Mouse (Mus musculus): ENCODE data around the gene Gli3.

Gli3 gene

GRCm38 (mm10) chr13:15462830-15463491, at the start of gene Gli3:
Gli3 (plus strand) TSS chr13:15463235.
- in situ Hi-C loops (cut with MboI; ENCODE audit: low pct_unique_long_range_greater_than_20kb in 1 of 2, low sequenced_read_pairs in 2 of 2, unreplicated experiment in 1 of 2): no loop called here

DNA sequence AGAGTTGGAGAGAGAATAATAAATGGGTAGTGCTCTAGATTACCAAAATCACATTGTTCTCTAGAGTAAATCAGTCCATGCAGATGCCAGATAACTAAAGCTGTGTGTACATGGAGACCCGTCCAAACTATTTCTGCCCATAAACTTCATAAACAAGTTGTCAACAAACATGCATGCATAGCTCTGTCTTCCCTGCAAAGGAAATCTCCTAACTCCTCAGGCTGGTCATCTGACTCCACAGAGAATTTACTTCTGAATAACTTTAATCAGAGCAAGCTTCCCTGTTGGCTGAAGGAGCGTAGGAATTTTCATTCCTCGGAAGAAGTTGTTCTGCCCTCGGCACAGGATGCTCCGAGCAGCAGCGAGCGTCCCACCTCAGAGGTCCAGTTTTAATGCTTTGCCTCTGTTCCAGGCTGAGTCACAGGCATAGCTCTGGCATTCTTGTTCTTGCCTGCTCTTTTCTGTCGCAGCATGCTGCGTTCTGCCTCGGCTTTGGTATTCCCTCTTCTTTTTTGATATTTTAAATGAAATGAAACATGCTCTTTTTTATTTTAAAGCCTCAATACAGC, 41.8 kb upstream of the Gli3 start:
- in situ Hi-C loops (cut with MboI; ENCODE audit: low pct_unique_long_range_greater_than_20kb in 1 of 2, low sequenced_read_pairs in 2 of 2, unreplicated experiment in 1 of 2): no loop called here

DNA sequence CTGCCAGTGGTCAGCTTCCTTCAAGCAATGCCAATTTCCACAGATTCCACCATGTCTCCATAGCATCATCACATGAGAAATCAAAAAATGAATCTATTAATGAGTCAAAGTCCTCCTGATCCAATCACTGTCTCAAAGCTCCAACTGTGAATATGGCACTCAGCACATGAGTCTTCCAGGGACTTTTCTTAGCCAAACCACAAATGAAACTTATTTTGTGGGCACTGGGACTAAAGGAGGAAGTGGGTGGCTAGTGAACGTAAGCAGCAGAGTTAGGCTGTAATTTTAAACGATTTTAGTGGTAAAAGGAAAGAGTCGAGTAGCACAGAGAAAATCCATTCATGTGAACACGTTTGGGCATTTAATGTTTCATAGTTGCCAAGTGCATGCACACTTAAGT, 21.0 kb upstream of the Gli3 start:
- in situ Hi-C loops (cut with MboI; ENCODE audit: low pct_unique_long_range_greater_than_20kb in 1 of 2, low sequenced_read_pairs in 2 of 2, unreplicated experiment in 1 of 2): no loop called here

DNA sequence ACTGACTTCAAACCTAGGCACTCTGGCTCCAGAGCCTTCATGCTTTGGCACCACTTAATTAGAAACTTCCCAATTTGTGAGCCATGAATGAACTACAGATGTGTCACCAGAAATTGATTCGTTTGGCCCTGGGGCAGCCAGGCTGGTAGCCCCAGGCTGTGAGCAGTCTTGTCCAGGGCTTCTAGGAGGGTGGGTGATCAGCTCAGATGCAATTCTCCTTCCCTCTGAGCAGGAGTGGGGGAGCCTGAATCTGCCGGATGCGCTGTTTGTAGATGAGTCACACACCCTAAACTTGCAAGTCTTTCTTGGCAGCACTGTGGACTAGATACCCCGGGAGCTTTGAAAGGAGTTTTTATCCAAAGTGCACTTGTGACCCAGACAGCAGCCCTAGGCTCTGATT, 18.7 kb upstream of the Gli3 start:
- in situ Hi-C loops (cut with MboI; ENCODE audit: low pct_unique_long_range_greater_than_20kb in 1 of 2, low sequenced_read_pairs in 2 of 2, unreplicated experiment in 1 of 2): no loop called here

DNA sequence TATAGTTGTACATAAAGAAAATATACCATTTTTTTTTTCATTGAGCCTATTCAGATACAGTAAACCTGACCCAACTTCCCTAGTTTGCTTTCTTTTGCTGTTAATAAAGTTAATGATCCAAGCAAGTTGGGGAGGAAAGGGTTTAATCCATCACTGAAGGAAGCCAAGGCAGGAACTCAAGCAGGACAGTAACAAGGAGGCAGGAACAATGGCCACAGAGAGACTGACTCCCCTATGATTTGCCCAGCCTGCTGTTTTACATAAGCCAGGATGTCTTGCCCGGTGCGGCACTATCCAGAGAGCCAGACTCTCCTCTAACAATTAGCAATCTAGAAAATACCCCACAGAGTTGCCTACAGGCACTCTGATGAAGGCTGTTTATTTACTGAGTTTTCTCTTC, 17.4 kb upstream of the Gli3 start:
- in situ Hi-C loops (cut with MboI; ENCODE audit: low pct_unique_long_range_greater_than_20kb in 1 of 2, low sequenced_read_pairs in 2 of 2, unreplicated experiment in 1 of 2): no loop called here

GRCm38 (mm10) chr13:15446004-15446403, 17.0 kb upstream of the Gli3 start:
- in situ Hi-C loops (cut with MboI; ENCODE audit: low pct_unique_long_range_greater_than_20kb in 1 of 2, low sequenced_read_pairs in 2 of 2, unreplicated experiment in 1 of 2): no loop called here

DNA sequence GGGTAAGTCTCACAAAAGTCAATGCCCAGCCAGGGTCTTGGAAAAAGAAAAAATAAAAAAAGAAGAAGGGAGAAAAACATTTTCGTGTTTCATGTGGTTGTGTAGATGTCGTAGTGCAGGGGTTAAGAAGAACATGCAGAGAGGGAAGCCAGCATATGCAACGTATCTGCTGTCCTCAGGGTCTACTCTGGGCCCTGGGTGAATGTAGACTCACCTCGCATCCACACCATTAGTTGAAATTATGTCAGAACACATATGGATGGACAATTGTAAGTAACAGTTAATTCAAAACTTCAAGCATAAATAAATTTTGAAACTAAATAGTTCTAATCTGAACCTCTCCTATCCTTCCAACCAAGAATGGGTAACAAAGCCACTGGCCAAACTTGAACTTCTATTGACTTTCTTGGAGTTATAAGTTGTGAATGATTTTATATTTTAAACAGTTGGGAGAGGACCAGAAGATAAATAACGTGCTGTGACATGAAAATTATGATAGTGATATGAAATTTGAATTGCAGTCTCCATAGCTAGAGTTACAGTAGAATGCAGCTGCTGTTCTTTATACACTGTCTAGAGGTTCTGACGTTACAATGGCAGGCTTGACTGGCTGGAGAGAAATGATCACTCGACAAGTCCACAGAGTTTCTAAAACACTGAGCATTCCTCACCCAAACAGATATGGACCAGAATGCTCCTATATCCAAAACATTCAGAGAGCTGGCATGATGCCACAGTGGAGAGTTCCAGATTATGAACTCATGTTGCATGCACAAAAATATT, 16.1 kb upstream of the Gli3 start:
- in situ Hi-C loops (cut with MboI; ENCODE audit: low pct_unique_long_range_greater_than_20kb in 1 of 2, low sequenced_read_pairs in 2 of 2, unreplicated experiment in 1 of 2): no loop called here

DNA sequence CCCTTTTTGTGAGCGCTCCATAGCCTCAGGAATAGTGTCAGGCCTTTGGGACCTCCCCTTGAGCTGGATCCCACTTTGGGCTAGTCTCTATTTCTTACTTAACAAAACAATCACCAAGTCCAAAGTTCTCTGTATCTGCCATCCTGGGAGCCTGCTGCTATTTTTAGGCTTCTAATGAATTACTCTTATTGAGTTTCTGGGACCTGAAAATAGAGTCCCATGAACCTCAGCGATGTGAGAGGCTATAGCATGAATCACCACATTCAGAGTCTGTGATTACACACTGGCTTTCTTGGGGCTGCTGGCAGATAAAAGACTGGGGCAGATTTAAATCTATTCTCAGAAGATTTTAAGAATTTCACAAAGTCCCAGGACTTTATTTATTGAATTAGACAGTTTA, 12.1 kb upstream of the Gli3 start:
- in situ Hi-C loops (cut with MboI; ENCODE audit: low pct_unique_long_range_greater_than_20kb in 1 of 2, low sequenced_read_pairs in 2 of 2, unreplicated experiment in 1 of 2): no loop called here

DNA sequence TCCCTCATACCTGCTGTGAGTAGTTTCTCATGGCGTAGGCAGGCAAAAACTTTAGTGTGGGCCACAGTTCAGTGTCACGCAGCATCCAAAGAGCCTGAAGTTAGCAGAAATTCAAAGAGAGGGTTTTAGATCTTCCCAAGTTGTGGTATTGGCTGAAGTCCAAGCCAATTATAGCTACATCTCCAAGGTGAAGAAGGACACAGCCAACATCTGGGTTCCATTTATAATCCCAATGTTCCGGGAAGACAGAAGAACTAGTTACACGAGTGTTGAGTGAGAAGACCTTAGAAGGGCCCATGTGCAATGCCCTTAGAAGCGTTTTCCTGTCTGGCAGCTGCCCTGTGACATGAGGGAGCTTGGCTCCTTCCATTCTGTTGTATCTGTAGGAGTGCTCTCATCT, 5.2 kb upstream of the Gli3 start:
- in situ Hi-C loops (cut with MboI; ENCODE audit: low pct_unique_long_range_greater_than_20kb in 1 of 2, low sequenced_read_pairs in 2 of 2, unreplicated experiment in 1 of 2): no loop called here

DNA sequence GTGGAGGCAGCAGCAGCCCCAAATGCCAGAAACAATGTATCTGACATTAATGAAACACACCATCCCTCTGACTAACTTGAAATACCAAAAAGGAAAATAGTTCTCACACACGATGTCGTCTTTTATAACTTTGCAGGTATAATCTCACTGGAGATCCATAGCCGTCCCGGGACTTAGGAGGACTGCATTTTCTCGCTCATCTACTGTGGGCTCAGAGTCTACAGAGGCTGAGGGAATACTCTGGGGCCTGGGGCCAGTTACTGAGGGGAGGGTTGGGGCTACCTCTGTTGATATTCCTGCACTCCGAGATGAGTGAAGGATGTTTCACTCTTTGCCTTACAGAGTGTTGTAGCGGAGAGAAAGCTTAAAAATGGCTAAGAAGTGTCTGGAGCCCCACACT, 1.1 kb upstream of the Gli3 start:
- in situ Hi-C loops (cut with MboI; ENCODE audit: low pct_unique_long_range_greater_than_20kb in 1 of 2, low sequenced_read_pairs in 2 of 2, unreplicated experiment in 1 of 2): no loop called here

- in situ Hi-C loops (cut with MboI; ENCODE audit: low pct_unique_long_range_greater_than_20kb in 1 of 2, low sequenced_read_pairs in 2 of 2, unreplicated experiment in 1 of 2): no loop called here
These were observed 551 bp downstream of the Gli3 start for GRCm38 (mm10) chr13:15463492-15464080.

GRCm38 (mm10) chr13:15464081-15464526, 1.1 kb downstream of the Gli3 start:
- in situ Hi-C loops (cut with MboI; ENCODE audit: low pct_unique_long_range_greater_than_20kb in 1 of 2, low sequenced_read_pairs in 2 of 2, unreplicated experiment in 1 of 2): no loop called here

GRCm38 (mm10) chr13:15464741-15465250, 1.8 kb downstream of the Gli3 start:
- in situ Hi-C loops (cut with MboI; ENCODE audit: low pct_unique_long_range_greater_than_20kb in 1 of 2, low sequenced_read_pairs in 2 of 2, unreplicated experiment in 1 of 2): no loop called here

- in situ Hi-C loops (cut with MboI; ENCODE audit: low pct_unique_long_range_greater_than_20kb in 1 of 2, low sequenced_read_pairs in 2 of 2, unreplicated experiment in 1 of 2): no loop called here
These were observed 3.5 kb downstream of the Gli3 start for GRCm38 (mm10) chr13:15466496-15466895.

- in situ Hi-C loops (cut with MboI; ENCODE audit: low pct_unique_long_range_greater_than_20kb in 1 of 2, low sequenced_read_pairs in 2 of 2, unreplicated experiment in 1 of 2): no loop called here
These were observed 4.4 kb downstream of the Gli3 start for GRCm38 (mm10) chr13:15467409-15467808.

GRCm38 (mm10) chr13:15468421-15468820, 5.4 kb downstream of the Gli3 start:
- in situ Hi-C loops (cut with MboI; ENCODE audit: low pct_unique_long_range_greater_than_20kb in 1 of 2, low sequenced_read_pairs in 2 of 2, unreplicated experiment in 1 of 2): no loop called here

GRCm38 (mm10) chr13:15470056-15470455, 7.0 kb downstream of the Gli3 start:
- in situ Hi-C loops (cut with MboI; ENCODE audit: low pct_unique_long_range_greater_than_20kb in 1 of 2, low sequenced_read_pairs in 2 of 2, unreplicated experiment in 1 of 2): no loop called here

DNA sequence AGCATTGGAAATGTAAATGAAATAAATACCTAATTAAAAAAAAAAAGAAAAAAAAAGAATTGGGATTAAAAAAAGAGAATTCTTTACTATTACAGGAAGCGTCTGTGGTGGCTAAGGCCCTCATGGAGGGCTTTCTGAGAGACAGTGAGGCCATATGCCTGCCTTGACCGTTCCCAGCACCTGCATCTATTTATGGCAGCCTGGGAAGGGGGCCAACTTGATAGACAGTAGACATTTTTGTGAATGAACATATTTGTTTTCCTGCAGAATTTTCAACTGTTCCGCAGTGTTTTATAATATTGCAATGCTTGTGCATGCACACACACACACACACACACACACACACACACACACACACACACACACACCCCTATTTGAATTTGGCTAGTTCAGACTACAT, 9.7 kb downstream of the Gli3 start:
- in situ Hi-C loops (cut with MboI; ENCODE audit: low pct_unique_long_range_greater_than_20kb in 1 of 2, low sequenced_read_pairs in 2 of 2, unreplicated experiment in 1 of 2): no loop called here

GRCm38 (mm10) chr13:15474393-15474792, 11.4 kb downstream of the Gli3 start:
- in situ Hi-C loops (cut with MboI; ENCODE audit: low pct_unique_long_range_greater_than_20kb in 1 of 2, low sequenced_read_pairs in 2 of 2, unreplicated experiment in 1 of 2): no loop called here

Data from mouse embryonic stem cell (cell line).